Mouse (Mus musculus) leukemia stem cell, adult 10-12 weeks (primary cell): ENCODE measurements around the gene Prdm9. TPM values are rescaled to one million over a fixed set of nuclear protein-coding genes. Genes with fewer than 3 reads are reported as not detected.

Experiments used
- polyA plus RNA-seq: library from polyadenylated mRNA; stranded (reverse); fragments of >175 nt; gene quantifications from 2 replicates; pipeline ENCODE4 v1.2.3, GENCODE M21; 2012; ENCODE audit warnings: low replicate concordance

Gene Prdm9
- polyA plus RNA-seq, result 0.98 TPM in 1 of 2 replicates, not detected in the other

DNA sequence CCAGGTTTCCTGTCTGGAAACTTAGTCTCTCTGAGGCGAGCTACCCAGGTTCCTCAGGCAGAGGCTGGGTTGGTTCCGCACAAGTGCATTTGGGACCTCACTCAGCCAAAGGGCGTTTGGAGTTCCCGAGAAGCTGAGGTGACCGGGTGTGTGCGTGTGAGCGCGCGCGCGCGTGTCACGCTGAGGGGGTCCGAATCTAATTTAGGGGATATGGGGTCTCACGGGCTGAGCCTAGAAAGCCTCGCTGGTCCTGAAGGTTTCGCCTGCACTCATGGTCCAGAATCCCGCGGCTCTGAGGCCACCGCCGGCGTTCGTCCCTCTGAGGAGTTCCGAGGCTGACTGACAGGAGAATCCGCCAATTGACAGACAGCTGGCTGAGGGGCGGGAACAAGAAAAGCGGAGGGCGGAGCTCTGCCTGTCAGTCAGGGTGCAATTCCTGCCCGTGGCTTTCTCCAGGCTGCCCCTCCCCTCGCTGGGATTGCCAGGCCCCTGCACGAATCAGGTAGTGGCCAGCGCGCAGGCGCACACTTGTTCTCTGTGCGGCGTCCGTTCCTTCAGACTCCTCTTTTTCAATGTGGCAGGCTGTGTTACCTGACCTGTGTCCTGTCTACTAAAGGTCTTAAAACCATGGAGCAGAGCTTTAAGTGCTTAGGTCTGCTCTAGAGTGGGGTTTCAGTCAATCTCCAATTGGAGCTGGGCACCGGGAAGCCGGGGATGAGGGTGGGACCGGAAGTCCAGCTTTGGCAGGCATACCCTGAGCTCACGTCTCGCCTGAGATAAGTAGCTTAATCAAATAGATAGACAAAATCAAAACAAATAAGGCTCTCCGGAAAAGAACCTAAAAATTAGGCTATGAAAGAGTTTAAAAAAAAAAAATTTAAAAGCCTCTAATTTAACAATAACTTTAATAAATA, at the start of gene Prdm9:
Gene Prdm9, minus strand, starts transcription at position 341 of the 914 bp plus-strand sequence.

GRCm38 (mm10) chr17:15526986-15527810, 37.0 kb downstream of the Prdm9 start, which contains the start of gene Pdcd2:
TSS of gene Pdcd2 (minus strand) at chr17:15527301.

DNA sequence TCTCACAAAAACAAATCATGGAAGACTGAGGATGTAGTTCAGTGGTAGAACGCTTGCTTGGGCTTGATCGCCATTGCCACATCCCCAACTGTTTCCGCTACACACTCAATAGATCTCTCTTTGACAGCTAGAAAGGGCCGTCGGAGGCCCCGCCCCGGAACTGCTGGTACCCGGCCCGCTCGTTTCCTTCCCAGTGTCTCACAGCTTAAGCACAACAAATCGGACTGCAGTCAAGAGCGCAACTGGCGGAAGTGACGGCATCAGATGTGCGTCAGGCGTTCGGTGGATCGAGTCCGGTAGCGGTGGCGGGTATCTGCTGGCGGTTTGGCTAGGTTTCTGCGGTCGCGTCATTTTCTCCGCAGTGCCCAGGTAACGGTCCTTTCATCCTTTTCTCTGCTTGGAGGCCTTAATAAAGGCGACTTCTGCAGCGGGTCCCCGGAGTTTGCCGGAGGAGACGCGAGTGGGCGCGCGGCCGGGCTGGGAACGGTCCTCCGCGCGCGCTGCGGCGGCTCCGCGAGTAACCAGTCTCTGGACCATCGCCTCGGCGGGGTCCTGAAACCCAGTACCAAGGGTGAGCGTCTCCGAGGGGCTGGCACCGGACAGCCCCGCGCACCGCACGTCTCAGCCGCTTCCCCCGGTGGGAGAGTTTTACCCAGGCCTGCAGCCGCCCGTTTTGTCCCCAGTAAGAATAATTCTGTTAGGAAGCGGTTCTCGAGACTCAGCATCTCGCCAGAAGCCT, 64.3 kb downstream of the Prdm9 start, which contains the start of the genes Psmb1 and Tbp:
Gene Psmb1, minus strand, starts transcription at position 96 of the 739 bp plus-strand sequence.
Gene Tbp, plus strand, starts transcription at position 233 of the 739 bp plus-strand sequence.

Other genes with a start within 250 kb of the Prdm9 start
- gene Dll1, start 187.5 kb downstream of the Prdm9 start, polyA plus RNA-seq, result 8.4 and 10.8 TPM in 2 replicates
- gene Fam120b, start 168.2 kb downstream of the Prdm9 start, polyA plus RNA-seq, result 1.6 and 5.7 TPM in 2 replicates
- 1.6 and 15.5 TPM in 2 replicates for gene Psmb1, start 64.6 kb downstream of the Prdm9 start, polyA plus RNA-seq
- 4.3 and 7.3 TPM in 2 replicates for gene Tbp, start 64.5 kb downstream of the Prdm9 start, polyA plus RNA-seq
- 43.4 and 96.2 TPM in 2 replicates for gene Pdcd2, start 37.1 kb downstream of the Prdm9 start, polyA plus RNA-seq
- 130 and 140 TPM in 2 replicates for gene Chd1, start 140.6 kb upstream of the Prdm9 start, polyA plus RNA-seq